ENCODE assay signal across 8 mouse cellular contexts in the genomic region with DNA sequence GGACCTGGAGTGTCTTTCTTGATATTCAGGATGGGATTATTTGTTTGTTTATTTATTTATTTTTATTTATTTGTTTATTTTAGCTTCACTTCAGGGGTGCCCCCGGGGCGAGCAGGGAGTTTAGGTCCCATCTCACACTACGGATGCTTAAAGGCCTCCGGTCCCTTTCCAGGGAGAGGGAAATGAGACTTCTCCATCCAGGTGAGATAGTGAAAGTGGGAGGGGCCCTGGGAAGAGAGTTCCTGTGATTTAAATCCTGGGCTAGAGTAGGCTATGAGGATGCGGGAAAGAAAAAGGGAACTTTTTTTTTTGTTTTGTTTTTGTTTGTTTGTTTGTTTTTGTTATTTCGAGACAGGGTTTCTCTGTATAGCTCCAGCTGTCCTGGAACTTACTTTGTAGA. TPM values are rescaled to one million over a fixed set of nuclear protein-coding genes. Genes with fewer than 3 reads are reported as not detected.
DNase-seq lines count a peak whose midpoint lies in the region; ATAC-seq and TF ChIP-seq lines count a peak whose summit lies in the region.

No protein-coding gene starts in this region.

- no peak for TF ChIP-seq RAD21 in CH12.LX (IDR thresholded peaks at IDR 0.05; ENCODE audit: low read depth, low read length)

- no peak overlapping the region for H3K27ac ChIP-seq in CH12.LX (ENCODE audit: insufficient read depth, low read depth)
- no peak overlapping the region for H3K27ac ChIP-seq in forebrain, embryonic 16.5 days (ENCODE audit: low read length)
- peak overlapping the region; percentile 87 for H3K27ac ChIP-seq in liver, embryonic 14.5 days

- H3K4me2 ChIP-seq in CH12.LX (ENCODE audit: insufficient read depth, low read depth, poor library complexity, severe bottlenecking), result peak overlapping the region; percentile 90
- peak overlapping the region; percentile 59 for H3K4me2 ChIP-seq in forebrain, embryonic 16.5 days (ENCODE audit: low read length)
- H3K4me2 ChIP-seq in liver, embryonic 14.5 days (ENCODE audit: low read depth), result peak overlapping the region; percentile 88

- dilution Hi-C loops in CH12.LX (cut with MboI; ENCODE audit: extremely low pct_ligation_motif_present, extremely low pct_unique_long_range_greater_than_20kb, low sequenced_read_pairs), result no loop called here

- in situ Hi-C loops in CH12.LX (cut with MboI; ENCODE audit: low pct_ligation_motif_present, low pct_unique_long_range_greater_than_20kb, low sequenced_read_pairs), result no loop called here

- WGBS in forebrain, embryonic 16.5 days, result 39% methylated on average over 6 of the region's 6 CpGs
- 12% methylated on average over 6 of the region's 6 CpGs for WGBS in liver, embryonic 14.5 days (ENCODE audit: insufficient replicate concordance)

- H3K9ac ChIP-seq in CH12.LX (ENCODE audit: insufficient read depth, low read depth), result peak overlapping the region; percentile 66
- H3K9ac ChIP-seq in forebrain, embryonic 16.5 days (replicated peaks; ENCODE audit: low read depth, low read length), result peak overlapping the region; percentile 50
- H3K9ac ChIP-seq in liver, embryonic 14.5 days (replicated peaks), result peak overlapping the region; percentile 43

- TF ChIP-seq CTCF in CH12.LX (conservative IDR thresholded peaks at IDR 0.05 in 1 of 2, IDR thresholded peaks at IDR 0.05 in 1 of 2; ENCODE audit: low read depth in 2 of 2, low read length in 2 of 2), result no peak
- TF ChIP-seq CTCF in liver, embryonic 14.5 days (IDR thresholded peaks at IDR 0.05; ENCODE audit: low read depth), result no peak

- H3K36me3 ChIP-seq in erythroblast, embryonic 14.5 days (ENCODE audit: control insufficient read depth), result peaks cover 35% of the 10 kb centered on the region
- peaks cover 17 to 23% of the 10 kb centered on the region in 2 experiments for H3K36me3 ChIP-seq in CH12.LX (replicated peaks in 1 of 2; ENCODE audit: control insufficient read depth in 1 of 2, insufficient read depth in 1 of 2, low read length in 1 of 2)
- no peaks in the 10 kb centered on the region for H3K36me3 ChIP-seq in forebrain, embryonic 16.5 days (ENCODE audit: control insufficient read depth, insufficient read depth)
- no peaks in the 10 kb centered on the region; the same call in 1 of the 2 replicates for H3K36me3 ChIP-seq in liver, embryonic 14.5 days (replicated peaks; ENCODE audit: control insufficient read depth, insufficient read depth, low read depth)

- ATAC-seq in erythroblast, adult 5-6 weeks (replicated peaks; ENCODE audit: low FRiP score, poor library complexity, severe bottlenecking), result no peak
- no peak for ATAC-seq in forebrain, embryonic 16.5 days
- no peak for ATAC-seq in liver, embryonic 14.5 days (ENCODE audit: insufficient read depth)

- peak overlapping the region; percentile 76 for H3K4me3 ChIP-seq in erythroblast, embryonic 14.5 days (replicated peaks)
- peak overlapping the region; percentile 64 to 85 (median 83) for H3K4me3 ChIP-seq in CH12.LX (replicated peaks in 1 of 3; ENCODE audit: low read depth in 2 of 3, low read length in 2 of 3, poor library complexity in 1 of 3)
- peak overlapping the region; percentile 54 for H3K4me3 ChIP-seq in forebrain, embryonic 16.5 days (replicated peaks; ENCODE audit: low read length)
- H3K4me3 ChIP-seq in liver, embryonic 14.5 days (ENCODE audit: insufficient read depth in 1 of 2, low read depth in 2 of 2, low read length in 2 of 2), result peak overlapping the region; percentile 55 to 75

- H3K4me1 ChIP-seq in erythroblast, embryonic 14.5 days (ENCODE audit: control insufficient read depth), result peaks cover 62% of the 10 kb centered on the region
- peaks cover 0 to 30% of the 10 kb centered on the region in 2 experiments; a peak in 3 of 4 replicates for H3K4me1 ChIP-seq in CH12.LX (ENCODE audit: control insufficient read depth in 1 of 2, insufficient read depth in 2 of 2)
- peaks cover 11% of the 10 kb centered on the region for H3K4me1 ChIP-seq in forebrain, embryonic 16.5 days (replicated peaks; ENCODE audit: control insufficient read depth, insufficient read depth, low read length)
- peaks cover 40 to 45% of the 10 kb centered on the region in 2 experiments for H3K4me1 ChIP-seq in liver, embryonic 14.5 days (replicated peaks; ENCODE audit: control insufficient read depth in 2 of 2, insufficient read depth in 2 of 2, low read length in 1 of 2)

- H3K9me3 ChIP-seq in erythroblast, embryonic 14.5 days (ENCODE audit: control insufficient read depth, low read length), result no peaks in the 10 kb centered on the region
- no peaks in the 10 kb centered on the region for H3K9me3 ChIP-seq in CH12.LX (replicated peaks; ENCODE audit: low read length)
- H3K9me3 ChIP-seq in forebrain, embryonic 16.5 days (ENCODE audit: control insufficient read depth, low read length), result no peaks in the 10 kb centered on the region
- H3K9me3 ChIP-seq in liver, embryonic 14.5 days (ENCODE audit: control insufficient read depth, low read length), result no peaks in the 10 kb centered on the region

- peaks cover 28% of the 10 kb centered on the region for H3K79me2 ChIP-seq in CH12.LX (replicated peaks; ENCODE audit: control insufficient read depth, extremely low read depth, insufficient read depth, poor library complexity, severe bottlenecking)

- TF ChIP-seq EP300 in CH12.LX (IDR thresholded peaks at IDR 0.05; ENCODE audit: low read length), result no peak
- no peak for TF ChIP-seq EP300 in liver, embryonic 14.5 days (IDR thresholded peaks at IDR 0.05; ENCODE audit: low read depth)

- H3K27me3 ChIP-seq in erythroblast, embryonic 14.5 days (ENCODE audit: control insufficient read depth), result no peaks in the 10 kb centered on the region
- peaks cover under 1% of the 10 kb centered on the region for H3K27me3 ChIP-seq in CH12.LX (replicated peaks)
- H3K27me3 ChIP-seq in forebrain, embryonic 16.5 days (replicated peaks; ENCODE audit: control insufficient read depth, insufficient read depth, low read length), result no peaks in the 10 kb centered on the region
- H3K27me3 ChIP-seq in liver, embryonic 14.5 days (ENCODE audit: control insufficient read depth, insufficient read depth, low read length), result no peaks in the 10 kb centered on the region

- DNase-seq in CH12.LX (ENCODE audit: extremely low read depth), result no peak
- peak in 1 of 3 experiments; percentile 47 for DNase-seq in liver, embryonic 14.5 days (ENCODE audit: low read depth in 3 of 3, low spot score in 3 of 3)
- no peak for DNase-seq in Muller cell, postnatal 12 days (ENCODE audit: inconsistent ontology term)
- DNase-seq in ovary, postnatal 14 days (ENCODE audit: low spot score), result no peak
- DNase-seq in layer of hippocampus, adult 9-10 months (ENCODE audit: low spot score), result no peak

- no peak for TF ChIP-seq POLR2A in CH12.LX (IDR thresholded peaks at IDR 0.05; ENCODE audit: low read depth, low read length)

RNA-seq across cellular contexts. Expression of gene Prr13, which starts 0.6 kb away (rescaled TPM):
- 28.4 and 73.8 TPM in 2 replicates for polyA plus RNA-seq in erythroblast, embryonic 14.5 days (2012)
- 70.9 and 84.4 TPM in 2 replicates for total RNA-seq in erythroblast, adult 5-6 weeks (2015; ENCODE audit: low replicate concordance)
- 37.6 and 64.5 TPM in 2 replicates for total RNA-seq in erythroblast, adult 5-6 weeks (2017; ENCODE audit: low replicate concordance)
- total RNA-seq in CH12.LX (2012; rRNA removed) (34.5 and 36.4 TPM in 2 replicates), CH12.LX (2014; rRNA removed) (26.1 and 32.2 TPM in 2 replicates)
- polyA plus RNA-seq in CH12.LX (2012; ENCODE audit: insufficient read length, low read depth), result 94.8 and 131 TPM in 2 replicates
- 79.0 and 80.9 TPM in 2 replicates for polyA plus RNA-seq in forebrain, embryonic 16.5 days (2015; fragmentation: Nextera tagmentation; extraction: Ambion mirVana)
- polyA plus RNA-seq in liver, embryonic 14.5 days (2012; rRNA removed), result 69.0 and 84.6 TPM in 2 replicates
- polyA plus RNA-seq in liver, embryonic 14.5 days (2014; fragmentation: Nextera tagmentation; extraction: Ambion mirVana), result 111 and 117 TPM in 2 replicates

RNA-seq across cellular contexts. Expression of gene Pcbp2, which starts 11.0 kb away (rescaled TPM):
- polyA plus RNA-seq in erythroblast, embryonic 14.5 days (2012), result 31.3 and 62.4 TPM in 2 replicates
- 252 and 321 TPM in 2 replicates for total RNA-seq in erythroblast, adult 5-6 weeks (2015; ENCODE audit: low replicate concordance)
- total RNA-seq in erythroblast, adult 5-6 weeks (2017; ENCODE audit: low replicate concordance), result 85.4 and 91.0 TPM in 2 replicates
- total RNA-seq in CH12.LX (2012; rRNA removed), result 263 and 281 TPM in 2 replicates
- 308 and 379 TPM in 2 replicates for total RNA-seq in CH12.LX (2014; rRNA removed)
- polyA plus RNA-seq in CH12.LX (2012; ENCODE audit: insufficient read length, low read depth), result 1,350 and 1,545 TPM in 2 replicates
- polyA plus RNA-seq in forebrain, embryonic 16.5 days (2015; fragmentation: Nextera tagmentation; extraction: Ambion mirVana), result 144 and 149 TPM in 2 replicates
- 185 and 221 TPM in 2 replicates for polyA plus RNA-seq in liver, embryonic 14.5 days (2012; rRNA removed)
- 93.3 and 103 TPM in 2 replicates for polyA plus RNA-seq in liver, embryonic 14.5 days (2014; fragmentation: Nextera tagmentation; extraction: Ambion mirVana)

RNA-seq across cellular contexts. Expression of gene Amhr2, which starts 14.2 kb away (rescaled TPM):
- polyA plus RNA-seq in erythroblast, embryonic 14.5 days (2012), result 0.03 and 0.08 TPM in 2 replicates
- total RNA-seq in erythroblast, adult 5-6 weeks (2015; ENCODE audit: low replicate concordance), result not detected in 2 replicates
- total RNA-seq in erythroblast, adult 5-6 weeks (2017; ENCODE audit: low replicate concordance), result not detected in 2 replicates
- total RNA-seq in CH12.LX (2012; rRNA removed) (not detected in 2 replicates), CH12.LX (2014; rRNA removed) (not detected in 2 replicates)
- polyA plus RNA-seq in CH12.LX (2012; ENCODE audit: insufficient read length, low read depth), result not detected in 2 replicates
- polyA plus RNA-seq in forebrain, embryonic 16.5 days (2015; fragmentation: Nextera tagmentation; extraction: Ambion mirVana), result 0.32 and 0.58 TPM in 2 replicates
- polyA plus RNA-seq in liver, embryonic 14.5 days (2012; rRNA removed), result 0.05 and 0.06 TPM in 2 replicates
- 0.11 and 0.23 TPM in 2 replicates for polyA plus RNA-seq in liver, embryonic 14.5 days (2014; fragmentation: Nextera tagmentation; extraction: Ambion mirVana)

RNA-seq across cellular contexts. Expression of gene Gm10337, which starts 44.1 kb away (rescaled TPM):
- polyA plus RNA-seq in erythroblast, embryonic 14.5 days (2012), result not detected in 2 replicates
- not detected in 2 replicates for total RNA-seq in erythroblast, adult 5-6 weeks (2015; ENCODE audit: low replicate concordance)
- not detected in 2 replicates for total RNA-seq in erythroblast, adult 5-6 weeks (2017; ENCODE audit: low replicate concordance)
- total RNA-seq in CH12.LX (2012; rRNA removed) (not detected in 2 replicates), CH12.LX (2014; rRNA removed) (not detected in 2 replicates)
- polyA plus RNA-seq in CH12.LX (2012; ENCODE audit: insufficient read length, low read depth), result not detected in 2 replicates
- polyA plus RNA-seq in forebrain, embryonic 16.5 days (2015; fragmentation: Nextera tagmentation; extraction: Ambion mirVana), result 17.3 and 22.2 TPM in 2 replicates
- polyA plus RNA-seq in liver, embryonic 14.5 days (2012; rRNA removed), result not detected in 2 replicates
- polyA plus RNA-seq in liver, embryonic 14.5 days (2014; fragmentation: Nextera tagmentation; extraction: Ambion mirVana), result not detected in 2 replicates

RNA-seq across cellular contexts. Expression of gene Sp1, which starts 53.4 kb away (rescaled TPM):
- 0.32 and 0.93 TPM in 2 replicates for polyA plus RNA-seq in erythroblast, embryonic 14.5 days (2012)
- total RNA-seq in erythroblast, adult 5-6 weeks (2015; ENCODE audit: low replicate concordance), result 42.2 and 66.3 TPM in 2 replicates
- total RNA-seq in erythroblast, adult 5-6 weeks (2017; ENCODE audit: low replicate concordance), result 20.2 and 23.1 TPM in 2 replicates
- total RNA-seq in CH12.LX (2012; rRNA removed), result 23.3 and 23.5 TPM in 2 replicates
- total RNA-seq in CH12.LX (2014; rRNA removed), result 22.3 and 27.1 TPM in 2 replicates
- 25.6 and 31.8 TPM in 2 replicates for polyA plus RNA-seq in CH12.LX (2012; ENCODE audit: insufficient read length, low read depth)
- 5.0 and 5.9 TPM in 2 replicates for polyA plus RNA-seq in forebrain, embryonic 16.5 days (2015; fragmentation: Nextera tagmentation; extraction: Ambion mirVana)
- 9.2 and 9.5 TPM in 2 replicates for polyA plus RNA-seq in liver, embryonic 14.5 days (2012; rRNA removed)
- 5.0 and 5.4 TPM in 2 replicates for polyA plus RNA-seq in liver, embryonic 14.5 days (2014; fragmentation: Nextera tagmentation; extraction: Ambion mirVana)
